Mouse (Mus musculus) kidney, embryonic 16.5 days (tissue): Measurements from ENCODE around the gene Itgav. TPM values are rescaled to one million over a fixed set of nuclear protein-coding genes. Genes with fewer than 3 reads are reported as not detected.
"Not testable (repeated sequence)": the region's sequence is repeated elsewhere in the genome, so short reads cannot be mapped to it uniquely, and the experiment has no call there.

ENCODE experiments used
- ATAC-seq: fragments of 200-750 bp; cut with Nextera tagmentation; 2 replicates; pipeline ENCODE4 v1.8.0; 2017; ENCODE audit warnings: moderate TSS enrichment; ENCODE audit not compliant: low FRiP score, low TSS enrichment
- H3K27ac ChIP-seq: fragments of 300-500 bp; sonication (generic); 2 replicates; pipeline ENCODE4 v1.5.1; 2014; ENCODE audit warnings: low read length
- H3K27me3 ChIP-seq: fragments of 300-500 bp; sonication (generic); 2 replicates; pipeline ENCODE4 v1.6.1; 2014; ENCODE audit warnings: low read length, control low read depth, mixed read lengths; ENCODE audit not compliant: insufficient read depth
- H3K36me3 ChIP-seq: fragments of 300-500 bp; sonication (generic); 2 replicates; pipeline ENCODE4 v1.6.1; 2014; ENCODE audit warnings: low read length, control low read depth, mixed read lengths; ENCODE audit not compliant: insufficient read depth
- H3K4me1 ChIP-seq: fragments of 300-500 bp; sonication (generic); 2 replicates; pipeline ENCODE4 v1.6.1; 2014; ENCODE audit warnings: low read length, control low read depth, mixed read lengths; ENCODE audit not compliant: insufficient read depth
- H3K4me2 ChIP-seq: fragments of 300-500 bp; sonication (generic); replicated peaks from 2 replicates; pipeline ENCODE4 v1.6.1; 2014; ENCODE audit warnings: low read depth, low read length
- H3K4me3 ChIP-seq: fragments of 300-500 bp; sonication (generic); 2 replicates; pipeline ENCODE4 v1.5.1; 2014; ENCODE audit warnings: mild to moderate bottlenecking, low read length
- H3K9ac ChIP-seq: fragments of 300-500 bp; sonication (generic); replicated peaks from 2 replicates; pipeline ENCODE4 v1.6.1; 2014; ENCODE audit warnings: low read length
- H3K9me3 ChIP-seq: fragments of 300-500 bp; sonication (generic); 2 replicates; pipeline ENCODE4 v1.6.1; 2016; ENCODE audit warnings: low read length, control low read depth
- WGBS: fragments of 180-500 bp; shearing (Covaris S2); extraction: QIAGEN DNeasy Blood & Tissue Kit; methylation state at CpG from one replicate; pipeline ENCODE4 v1.1.7; 2014; 5-methylcytosine and 5-hydroxymethylcytosine counted together
- polyA plus RNA-seq: library from polyadenylated mRNA; unstranded; fragments of >200 nt; fragmentation: Nextera tagmentation; extraction: Ambion mirVana; gene quantifications from 2 replicates; pipeline ENCODE4 v1.2.1, GENCODE M21; 2015

Gene Itgav
- polyA plus RNA-seq, 1 experiment from 2014 or later = 77.1 TPM

GRCm38 (mm10) chr2:83705580-83706158, 18.5 kb upstream of the Itgav start:
- Histone ChIP-seq H3K9me3 (no peaks in the 10 kb centered on the region), H3K4me1 (peaks cover 48% of the 10 kb centered on the region), H3K4me3 (no peak overlapping the region), H3K36me3 (no peaks in the 10 kb centered on the region), H3K9ac (no peak overlapping the region), H3K27me3 (no peaks in the 10 kb centered on the region), H3K4me2 (no peak overlapping the region), H3K27ac (no peak overlapping the region)
- no peak for ATAC-seq
- 53% methylated on average over 9 of the region's 9 CpGs for WGBS

DNA sequence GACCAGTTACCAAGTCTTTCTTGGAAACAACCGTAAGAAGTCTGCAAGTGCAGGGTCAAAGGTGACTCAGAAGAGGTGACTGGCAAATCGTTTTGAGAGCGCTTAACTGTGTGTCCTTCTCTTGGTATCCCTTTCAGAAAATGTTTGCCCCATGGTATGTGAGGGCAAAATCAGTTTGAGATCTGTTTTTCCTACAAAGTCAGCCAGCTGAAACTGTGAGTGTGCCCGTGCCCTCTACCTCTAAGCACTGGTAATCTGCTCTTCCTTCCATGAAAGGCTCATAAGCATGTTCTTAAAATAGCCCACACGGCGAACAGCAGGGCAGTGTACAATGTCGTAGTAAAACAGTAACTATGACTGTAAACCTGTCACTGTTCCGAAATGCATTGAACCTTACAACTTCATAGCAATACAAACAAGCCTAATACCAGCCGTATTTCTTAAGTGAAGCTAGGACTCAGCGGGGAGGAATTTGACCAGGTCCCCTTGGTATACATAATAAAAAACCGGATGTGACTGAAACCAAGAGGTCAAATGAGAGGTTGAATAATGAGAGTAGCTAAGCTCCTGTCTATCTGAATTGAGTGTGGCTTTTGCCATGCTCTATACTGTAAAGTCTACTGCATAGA, 14.2 kb upstream of the Itgav start:
- Histone ChIP-seq H3K36me3 (no peaks in the 10 kb centered on the region), H3K9me3 (no peaks in the 10 kb centered on the region), H3K4me2 (peak overlapping the region; percentile 34), H3K27ac (peak overlapping the region; percentile 94), H3K9ac (no peak overlapping the region), H3K4me3 (no peak overlapping the region), H3K4me1 (peaks cover 51% of the 10 kb centered on the region), H3K27me3 (no peaks in the 10 kb centered on the region)
- 7% methylated on average over 11 of the region's 11 CpGs for WGBS
- ATAC-seq = peak; percentile 94

GRCm38 (mm10) chr2:83713281-83713680, 10.9 kb upstream of the Itgav start:
- not testable (repeated sequence) for H3K27me3 ChIP-seq, H3K36me3 ChIP-seq, H3K9ac ChIP-seq, H3K27ac ChIP-seq, H3K9me3 ChIP-seq, ATAC-seq, H3K4me3 ChIP-seq, H3K4me2 ChIP-seq
- peaks cover 40% of the 10 kb centered on the region for H3K4me1 ChIP-seq
- 77% methylated on average over 7 of the region's 7 CpGs for WGBS

- Histone ChIP-seq H3K9me3 (no peaks in the 10 kb centered on the region), H3K27ac (peak overlapping the region; percentile 74; the same call in 1 of the 2 replicates), H3K4me1 (peaks cover 35% of the 10 kb centered on the region), H3K36me3 (no peaks in the 10 kb centered on the region), H3K4me3 (no peak overlapping the region), H3K9ac (no peak overlapping the region), H3K4me2 (peak overlapping the region; percentile 33), H3K27me3 (no peaks in the 10 kb centered on the region)
- WGBS = 75% methylated on average over 5 of the region's 5 CpGs
- no peak for ATAC-seq
These were observed 10.3 kb upstream of the Itgav start for GRCm38 (mm10) chr2:83713946-83714345.

DNA sequence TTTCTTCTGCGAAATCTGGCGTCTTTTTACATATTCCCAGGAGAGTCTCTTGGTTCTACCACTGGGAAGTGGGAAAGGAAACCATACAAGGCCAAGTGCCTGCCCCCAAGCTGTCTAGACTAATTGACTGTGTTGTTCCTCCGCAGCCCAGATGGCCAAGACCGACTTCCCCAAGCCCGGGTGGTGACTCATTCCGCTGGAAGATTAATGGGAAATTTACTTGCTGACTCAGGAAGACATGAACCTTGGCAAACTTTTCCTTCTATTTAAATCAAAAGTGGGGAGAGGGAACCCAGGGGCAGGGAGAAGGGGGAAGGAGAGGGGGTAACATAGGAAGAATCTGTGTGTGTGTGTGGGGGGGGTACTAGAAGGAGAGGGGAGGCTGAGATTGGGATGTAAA, 9.4 kb upstream of the Itgav start:
- under 1% methylated on average over 6 of the region's 6 CpGs for WGBS
- H3K9ac ChIP-seq = no peak overlapping the region
- H3K9me3 ChIP-seq = no peaks in the 10 kb centered on the region
- no peak overlapping the region for H3K4me3 ChIP-seq
- peak overlapping the region; percentile 74; the same call in 1 of the 2 replicates for H3K27ac ChIP-seq
- H3K4me1 ChIP-seq = peaks cover 27% of the 10 kb centered on the region
- H3K4me2 ChIP-seq = peak overlapping the region; percentile 33
- no peaks in the 10 kb centered on the region for H3K27me3 ChIP-seq
- H3K36me3 ChIP-seq = no peaks in the 10 kb centered on the region
- ATAC-seq = peak; percentile 87

GRCm38 (mm10) chr2:83718341-83718740, 5.9 kb upstream of the Itgav start:
- WGBS = 81% methylated on average over 4 of the region's 4 CpGs
- ATAC-seq = no peak

GRCm38 (mm10) chr2:83721635-83722034, 2.6 kb upstream of the Itgav start:
- ATAC-seq = no peak
- H3K36me3 ChIP-seq = no peaks in the 10 kb centered on the region
- H3K4me3 ChIP-seq = no peak overlapping the region
- no peak overlapping the region for H3K4me2 ChIP-seq
- H3K27me3 ChIP-seq = no peaks in the 10 kb centered on the region
- 84% methylated on average over 3 of the region's 3 CpGs for WGBS
- no peak overlapping the region for H3K27ac ChIP-seq
- H3K9ac ChIP-seq = no peak overlapping the region
- no peaks in the 10 kb centered on the region for H3K9me3 ChIP-seq
- H3K4me1 ChIP-seq = peaks cover 22% of the 10 kb centered on the region

More at GRCm38 (mm10) chr2:83718341-83718740, 5.9 kb upstream of the Itgav start:
- Histone ChIP-seq H3K27me3 (no peaks in the 10 kb centered on the region), H3K27ac (no peak overlapping the region), H3K4me2 (no peak overlapping the region), H3K9me3 (no peaks in the 10 kb centered on the region), H3K4me3 (no peak overlapping the region), H3K36me3 (no peaks in the 10 kb centered on the region), H3K4me1 (peaks cover 19% of the 10 kb centered on the region), H3K9ac (no peak overlapping the region)

GRCm38 (mm10) chr2:83722936-83723335, 1.3 kb upstream of the Itgav start:
- Histone ChIP-seq H3K27ac (peak overlapping the region; percentile 100; the same call in 1 of the 2 replicates), H3K9me3 (no peaks in the 10 kb centered on the region), H3K4me1 (peaks cover 23% of the 10 kb centered on the region), H3K27me3 (no peaks in the 10 kb centered on the region), H3K36me3 (no peaks in the 10 kb centered on the region), H3K9ac (no peak overlapping the region), H3K4me2 (peak overlapping the region; percentile 75), H3K4me3 (no peak overlapping the region)
- ATAC-seq = no peak

DNA sequence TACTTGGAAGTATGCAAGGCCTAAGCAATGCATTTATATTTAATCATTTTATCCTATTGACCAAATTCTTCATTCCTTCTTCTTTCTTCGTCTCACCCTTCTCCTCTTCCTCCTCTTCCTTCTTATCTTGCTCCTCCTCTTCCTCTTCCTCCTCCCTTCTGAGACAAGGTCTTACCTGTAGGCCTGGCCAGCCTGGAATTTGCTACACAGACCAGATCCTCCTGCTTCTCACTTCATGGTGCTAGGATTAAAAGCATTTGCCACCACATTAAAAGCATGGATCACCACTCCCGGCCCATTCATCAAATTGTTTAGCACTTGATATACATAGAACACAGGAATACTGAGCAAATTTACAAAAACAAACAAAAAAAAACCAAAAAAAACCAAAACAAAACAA, 851 bp upstream of the Itgav start:
- Histone ChIP-seq H3K27me3 (no peaks in the 10 kb centered on the region), H3K9me3 (no peaks in the 10 kb centered on the region), H3K27ac (peak overlapping the region; percentile 100), H3K4me1 (peaks cover 27% of the 10 kb centered on the region), H3K36me3 (no peaks in the 10 kb centered on the region), H3K9ac (peak overlapping the region; percentile 98), H3K4me3 (peak overlapping the region; percentile 89), H3K4me2 (peak overlapping the region; percentile 75)
- ATAC-seq = no peak
- 41% methylated on average over 2 of the region's 2 CpGs for WGBS
